ENCODE assay signal across 16 mouse cellular contexts in the genomic region with DNA sequence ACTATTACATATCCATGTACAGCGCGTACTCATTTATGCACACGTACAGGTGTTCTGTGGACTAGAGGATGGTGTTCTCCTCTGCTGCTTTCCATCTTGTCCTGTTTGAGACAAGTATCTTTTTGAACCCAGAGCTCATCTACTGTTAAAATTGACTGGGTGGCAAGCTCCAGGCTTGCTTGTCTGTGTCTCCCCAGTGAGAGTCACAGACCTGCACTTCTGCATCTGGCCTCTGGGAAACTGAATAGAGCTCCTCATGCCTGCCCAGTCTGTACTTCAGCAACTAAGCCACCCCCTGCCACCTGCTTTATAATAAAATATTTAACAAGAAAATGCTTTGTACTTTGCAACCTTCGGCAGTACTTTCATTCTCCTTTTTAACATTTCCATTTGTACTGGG. TPM values are rescaled to one million over a fixed set of nuclear protein-coding genes. Genes with fewer than 3 reads are reported as not detected.
DNase-seq lines count a peak whose midpoint lies in the region; ATAC-seq and TF ChIP-seq lines count a peak whose summit lies in the region.
"Had no signal": no experiment of that assay in that cellular context is flagged by ENCODE, and none has a peak within 500 bp of the region (broad histone marks: within the 10 kb centered on the region; RNA-seq: fewer than 3 reads in every experiment).

No protein-coding gene starts in this region.

- no peak overlapping the region for H3K4me3 ChIP-seq in hindbrain, postnatal 0 days (ENCODE audit: low read length)
- H3K4me3 ChIP-seq in hindbrain, embryonic 13.5 days: no peak overlapping the region
- H3K4me3 ChIP-seq in neural tube, embryonic 15.5 days (replicated peaks): no peak overlapping the region
- H3K4me3 ChIP-seq: forebrain, embryonic 13.5 days had no signal

- 96% methylated on average over 4 of the region's 4 CpGs for WGBS in hindbrain, postnatal 0 days
- WGBS in hindbrain, embryonic 13.5 days: 97% methylated on average over 4 of the region's 4 CpGs
- WGBS in neural tube, embryonic 15.5 days: 97% methylated on average over 4 of the region's 4 CpGs

- H3K36me3 ChIP-seq in hindbrain, postnatal 0 days (ENCODE audit: insufficient read depth, low read length): no peaks in the 10 kb centered on the region
- H3K36me3 ChIP-seq in hindbrain, embryonic 13.5 days: no peaks in the 10 kb centered on the region
- H3K36me3 ChIP-seq in neural tube, embryonic 15.5 days: no peaks in the 10 kb centered on the region

- H3K9me3 ChIP-seq in hindbrain, postnatal 0 days (ENCODE audit: low read length): no peaks in the 10 kb centered on the region
- H3K9me3 ChIP-seq in hindbrain, embryonic 13.5 days: no peaks in the 10 kb centered on the region
- H3K9me3 ChIP-seq in neural tube, embryonic 15.5 days (replicated peaks): no peaks in the 10 kb centered on the region

- no peaks in the 10 kb centered on the region for H3K4me1 ChIP-seq in hindbrain, postnatal 0 days (ENCODE audit: insufficient read depth, low read length)
- H3K4me1 ChIP-seq in hindbrain, embryonic 13.5 days (replicated peaks): peaks cover 4% of the 10 kb centered on the region; the same call in 1 of the 2 replicates
- H3K4me1 ChIP-seq in neural tube, embryonic 15.5 days: 0 out of 2 replicates have a peak, but pooled peaks cover 5% of the 10 kb centered on the region

- H3K4me2 ChIP-seq in hindbrain, postnatal 0 days (ENCODE audit: low read depth, low read length): no peak overlapping the region
- no peak overlapping the region for H3K4me2 ChIP-seq in hindbrain, embryonic 13.5 days
- H3K4me2 ChIP-seq in neural tube, embryonic 15.5 days: no peak overlapping the region
- H3K4me2 ChIP-seq: forebrain, embryonic 13.5 days had no signal

- H3K27ac ChIP-seq in hindbrain, postnatal 0 days: no peak overlapping the region
- H3K27ac ChIP-seq in hindbrain, embryonic 13.5 days: no peak overlapping the region
- no peak overlapping the region for H3K27ac ChIP-seq in neural tube, embryonic 15.5 days (replicated peaks)
- H3K27ac ChIP-seq: forebrain, embryonic 13.5 days had no signal

- no peak overlapping the region for H3K9ac ChIP-seq in hindbrain, postnatal 0 days (replicated peaks; ENCODE audit: low read length)
- H3K9ac ChIP-seq in hindbrain, embryonic 13.5 days: no peak overlapping the region
- no peak overlapping the region for H3K9ac ChIP-seq in neural tube, embryonic 15.5 days (replicated peaks)
- H3K9ac ChIP-seq: forebrain, embryonic 13.5 days had no signal

- TF ChIP-seq CTCF in hindbrain, postnatal 0 days (IDR thresholded peaks at IDR 0.05; ENCODE audit: low read depth): peak; percentile 33; the same call in 1 of the 2 replicates

- ATAC-seq in hindbrain, postnatal 0 days: no peak
- no peak for ATAC-seq in hindbrain, embryonic 13.5 days (ENCODE audit: low FRiP score)
- 0 out of 2 replicates have a peak, but pooled peaks have one; percentile 45 for ATAC-seq in erythroblast, adult 5-6 weeks (replicated peaks; ENCODE audit: low FRiP score, poor library complexity, severe bottlenecking)
- ATAC-seq in neural tube, embryonic 15.5 days (ENCODE audit: low FRiP score): no peak
- ATAC-seq: forebrain, embryonic 13.5 days had no signal

- H3K27me3 ChIP-seq in hindbrain, postnatal 0 days (ENCODE audit: insufficient read depth, low read length): no peaks in the 10 kb centered on the region
- H3K27me3 ChIP-seq in hindbrain, embryonic 13.5 days: no peaks in the 10 kb centered on the region
- H3K27me3 ChIP-seq in neural tube, embryonic 15.5 days (replicated peaks): no peaks in the 10 kb centered on the region
- H3K27me3 ChIP-seq: CH12.LX; forebrain, embryonic 13.5 days had no signal

- no peak for DNase-seq in hindbrain, postnatal 0 days (ENCODE audit: low spot score)
- peak; percentile 22 for DNase-seq in thymus, postnatal 4 days
- no peak for DNase-seq in thymus, postnatal 10 days (ENCODE audit: low spot score in 2 of 2)
- DNase-seq in spleen, adult 18-20 months: no peak
- DNase-seq in heart, adult 8-10 months (ENCODE audit: low spot score): no peak
- DNase-seq: adrenal gland, adult 2 months; cerebellum, adult 11-12 months; gastrocnemius, postnatal 36 days; heart, postnatal 14 days; kidney, adult 9 months; right cerebral cortex, adult 18-20 months had no signal

RNA-seq across cellular contexts. Expression of gene Xpo4, which starts 6.9 kb away (rescaled TPM):
- total RNA-seq in hindbrain, postnatal 0 days (2014; rRNA removed): 10.1 and 13.3 TPM in 2 replicates
- polyA plus RNA-seq in hindbrain, postnatal 0 days (2015; fragmentation: Nextera tagmentation; extraction: Ambion mirVana): 11.9 and 12.4 TPM in 2 replicates
- polyA plus RNA-seq in hindbrain, embryonic 13.5 days (2015; fragmentation: Nextera tagmentation; extraction: Ambion mirVana): 11.6 and 14.9 TPM in 2 replicates
- total RNA-seq in erythroblast, adult 5-6 weeks (2015; ENCODE audit: low replicate concordance): 13.1 and 15.7 TPM in 2 replicates
- total RNA-seq in erythroblast, adult 5-6 weeks (2017; ENCODE audit: low replicate concordance): 26.1 and 51.7 TPM in 2 replicates
- total RNA-seq in heart, adult 8-10 months (2022): 10 to 100 TPM; 12.0 to 14.1 (median 13.1) TPM
- 11.0 and 13.3 TPM in 2 replicates for polyA plus RNA-seq in neural tube, embryonic 15.5 days (2015; fragmentation: Nextera tagmentation; extraction: Ambion mirVana)
